Mouse (Mus musculus): Measurements from ENCODE around the gene Des.
A peak's percentile ranks its signal among the peaks of the same experiment; 100 is the strongest.

Des gene

DNA sequence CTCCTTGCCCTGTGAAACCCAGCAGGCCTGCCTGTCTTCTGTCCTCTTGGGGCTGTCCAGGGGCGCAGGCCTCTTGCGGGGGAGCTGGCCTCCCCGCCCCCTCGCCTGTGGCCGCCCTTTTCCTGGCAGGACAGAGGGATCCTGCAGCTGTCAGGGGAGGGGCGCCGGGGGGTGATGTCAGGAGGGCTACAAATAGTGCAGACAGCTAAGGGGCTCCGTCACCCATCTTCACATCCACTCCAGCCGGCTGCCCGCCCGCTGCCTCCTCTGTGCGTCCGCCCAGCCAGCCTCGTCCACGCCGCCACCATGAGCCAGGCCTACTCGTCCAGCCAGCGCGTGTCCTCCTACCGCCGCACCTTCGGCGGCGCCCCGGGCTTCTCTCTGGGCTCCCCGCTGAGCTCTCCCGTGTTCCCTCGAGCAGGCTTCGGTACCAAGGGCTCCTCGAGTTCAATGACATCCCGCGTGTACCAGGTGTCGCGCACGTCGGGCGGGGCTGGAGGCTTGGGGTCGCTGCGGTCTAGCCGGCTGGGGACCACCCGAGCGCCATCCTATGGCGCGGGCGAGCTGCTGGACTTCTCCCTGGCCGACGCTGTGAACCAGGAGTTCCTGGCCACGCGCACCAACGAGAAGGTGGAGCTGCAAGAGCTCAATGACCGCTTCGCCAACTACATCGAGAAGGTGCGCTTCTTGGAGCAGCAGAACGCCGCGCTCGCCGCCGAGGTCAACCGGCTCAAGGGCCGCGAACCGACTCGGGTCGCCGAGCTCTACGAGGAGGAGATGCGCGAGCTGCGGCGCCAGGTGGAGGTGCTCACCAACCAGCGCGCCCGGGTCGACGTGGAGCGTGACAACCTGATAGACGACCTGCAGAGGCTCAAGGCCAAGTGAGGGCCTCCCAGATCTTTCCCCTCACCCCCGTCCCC lies at the start of gene Des:
Des (plus strand) TSS at position 218 of the 920 bp plus-strand sequence.
- peak; percentile 69 for DNase-seq (ENCODE audit: low spot score)

DNA sequence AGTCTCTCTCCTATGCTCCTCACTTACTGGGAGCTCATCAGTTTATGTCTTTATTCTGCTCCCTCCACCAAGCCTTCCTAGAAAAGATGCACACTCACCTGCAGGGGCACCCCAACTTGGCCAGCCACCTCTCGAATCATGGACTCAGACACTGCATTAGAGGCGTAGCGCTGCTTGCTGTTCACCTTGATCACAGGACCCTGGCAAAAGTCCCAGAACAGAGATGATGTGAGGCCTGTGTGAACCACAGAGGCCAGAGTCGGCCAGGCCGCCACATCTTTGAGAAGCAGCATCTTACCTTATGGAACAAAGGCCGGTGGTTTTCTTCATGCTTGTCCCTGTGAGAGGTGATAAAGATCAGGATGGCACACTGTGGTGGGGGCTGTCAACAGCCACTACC lies 48.4 kb upstream of the Des start:
- DNase-seq (ENCODE audit: low spot score): no peak

- DNase-seq (ENCODE audit: low spot score): no peak
Observed at GRCm38 (mm10) chr1:75315011-75315410, 45.1 kb upstream of the Des start.

- no peak for DNase-seq (ENCODE audit: low spot score)
Observed at GRCm38 (mm10) chr1:75315456-75316365, 44.4 kb upstream of the Des start.

DNA sequence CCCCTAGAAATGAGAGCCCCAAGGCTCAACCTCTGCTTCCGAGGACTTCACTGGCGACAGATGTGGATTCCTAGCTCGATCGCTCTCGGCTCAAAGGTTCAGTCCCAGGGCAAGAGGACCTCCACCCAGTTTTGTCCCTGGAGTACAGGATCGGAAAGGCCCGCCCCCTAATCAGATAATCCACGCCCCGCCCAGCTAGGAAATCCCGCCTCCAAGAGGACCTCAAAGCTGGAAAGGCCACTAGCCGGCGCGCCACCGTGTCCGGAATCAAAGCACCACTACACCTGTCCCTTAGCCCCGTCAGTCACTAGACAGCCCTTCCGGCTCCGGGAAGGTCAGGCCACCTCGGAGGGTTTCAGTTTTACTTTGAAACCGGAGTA lies 43.3 kb upstream of the Des start:
- peak; percentile 93 for DNase-seq (ENCODE audit: low spot score)

DNA sequence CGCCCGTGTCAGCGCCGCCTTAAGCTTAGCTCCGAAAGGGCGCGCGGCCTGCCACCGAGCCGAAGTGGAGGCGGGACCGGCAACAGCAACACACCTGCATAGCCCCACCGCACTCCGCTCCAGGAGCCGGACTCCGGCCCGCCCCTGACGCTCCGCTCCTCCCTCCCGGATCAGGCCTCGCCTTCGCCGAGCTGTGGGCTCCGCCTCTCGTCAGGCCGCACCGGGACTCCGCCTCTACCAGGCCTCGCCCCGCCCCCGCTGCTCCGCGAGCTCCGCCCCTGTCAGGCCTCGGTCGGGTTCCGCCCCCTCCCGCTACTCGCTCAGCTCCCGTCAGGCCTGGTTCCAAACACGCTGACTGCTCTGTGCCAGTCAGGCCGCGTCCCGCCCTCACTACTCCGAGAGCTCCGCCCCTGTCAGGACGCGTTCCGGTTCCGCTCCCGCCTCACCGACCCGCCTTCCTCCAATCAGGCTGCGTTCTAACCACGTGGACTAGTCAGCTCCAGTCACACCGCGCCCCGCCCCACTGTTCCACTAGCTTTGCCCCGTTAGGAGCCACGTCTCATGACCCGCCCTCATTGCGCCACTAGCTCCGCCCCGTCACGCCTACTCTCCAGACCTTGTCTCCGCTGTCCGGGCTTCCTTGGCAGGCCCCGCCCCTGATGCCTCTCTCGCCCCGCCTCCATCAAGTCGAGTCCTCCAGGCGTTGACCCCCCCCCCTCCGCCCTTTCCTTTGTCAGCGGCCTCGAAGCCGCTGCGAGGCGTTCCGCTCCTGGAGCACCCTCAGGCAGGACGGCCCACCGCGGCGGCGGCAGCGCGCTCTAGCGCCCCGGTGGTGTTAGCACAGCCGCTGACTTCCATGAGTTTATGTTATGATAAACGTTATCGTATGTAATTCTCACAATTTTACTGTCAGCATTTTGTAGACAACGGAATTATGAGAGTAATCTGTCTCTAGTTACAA lies 42.6 kb upstream of the Des start, which contains the start of gene Dnpep:
Dnpep (minus strand) TSS at position 750 of the 961 bp plus-strand sequence.
- peak; percentile 100 for DNase-seq (ENCODE audit: low spot score)

GRCm38 (mm10) chr1:75318301-75318700 lies 41.8 kb upstream of the Des start:
- DNase-seq (ENCODE audit: low spot score): no peak

DNA sequence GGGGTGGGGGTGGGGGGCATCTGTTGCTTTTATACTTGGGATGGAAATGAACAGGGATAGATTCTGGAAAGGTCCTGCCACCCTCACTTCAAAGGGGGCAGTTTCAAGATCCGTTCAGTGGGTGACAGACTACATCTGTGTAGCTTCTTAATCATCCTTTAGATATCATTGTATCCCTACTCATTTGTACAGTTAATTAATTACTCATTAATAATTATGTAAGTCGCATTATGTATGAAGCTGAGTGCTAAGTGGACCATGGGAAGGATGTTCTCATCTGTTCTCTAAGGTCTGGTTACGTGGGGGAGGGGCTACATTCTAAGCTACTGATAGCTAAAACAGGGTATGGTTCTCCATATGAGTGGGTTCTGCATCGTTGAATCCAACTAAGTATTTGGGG lies 41.4 kb upstream of the Des start:
- no peak for DNase-seq (ENCODE audit: low spot score)

GRCm38 (mm10) chr1:75319166-75319565 lies 41.0 kb upstream of the Des start:
- no peak for DNase-seq (ENCODE audit: low spot score)

DNA sequence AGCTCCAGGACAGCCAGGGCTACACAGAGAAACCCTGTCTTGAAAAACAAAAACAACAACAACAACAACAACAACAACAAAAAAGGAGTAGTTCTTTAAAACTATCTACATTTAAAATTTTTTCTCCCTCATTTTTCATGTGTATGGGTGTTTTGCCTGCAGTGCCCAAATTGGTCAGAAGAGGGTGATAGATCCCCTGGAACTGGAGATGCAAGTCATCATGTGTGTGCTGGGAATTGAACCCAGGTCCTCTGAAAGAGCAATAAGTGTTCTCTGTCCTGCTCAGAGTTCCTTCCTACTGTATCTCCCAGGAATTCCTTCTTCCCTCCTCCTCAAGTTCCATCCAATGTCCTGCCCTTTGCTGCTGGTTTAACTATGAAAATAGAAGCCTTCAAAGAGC lies 32.7 kb upstream of the Des start:
- DNase-seq (ENCODE audit: low spot score): no peak

GRCm38 (mm10) chr1:75331271-75331670 lies 28.9 kb upstream of the Des start:
- no peak for DNase-seq (ENCODE audit: low spot score)

GRCm38 (mm10) chr1:75336461-75336860 lies 23.7 kb upstream of the Des start:
- DNase-seq (ENCODE audit: low spot score): no peak

DNA sequence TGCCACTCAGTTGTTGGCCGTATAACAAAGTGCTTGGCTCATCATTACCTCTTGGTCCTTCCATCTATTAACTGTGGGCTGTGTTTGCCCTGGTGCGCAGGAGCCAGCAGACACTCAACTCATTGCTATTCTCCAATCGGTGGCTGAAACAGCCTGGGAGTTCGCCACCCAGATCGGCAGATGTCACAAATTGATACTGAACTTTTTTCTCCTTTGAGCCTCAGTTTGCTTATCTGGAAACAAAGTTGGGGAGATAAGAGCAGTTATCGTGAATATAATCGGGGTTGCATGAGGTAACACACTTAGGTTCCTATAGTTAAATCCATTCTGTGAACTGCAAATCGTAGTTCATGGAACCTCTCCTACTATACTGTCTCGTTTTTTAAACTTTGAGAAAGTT lies 23.0 kb upstream of the Des start:
- no peak for DNase-seq (ENCODE audit: low spot score)

- peak; percentile 69 for DNase-seq (ENCODE audit: low spot score)
Observed at GRCm38 (mm10) chr1:75338091-75338694, 21.9 kb upstream of the Des start.

- no peak for DNase-seq (ENCODE audit: low spot score)
Observed at GRCm38 (mm10) chr1:75339337-75339736, 20.8 kb upstream of the Des start.

- no peak for DNase-seq (ENCODE audit: low spot score)
Observed at GRCm38 (mm10) chr1:75340519-75340918, 19.6 kb upstream of the Des start.

DNA sequence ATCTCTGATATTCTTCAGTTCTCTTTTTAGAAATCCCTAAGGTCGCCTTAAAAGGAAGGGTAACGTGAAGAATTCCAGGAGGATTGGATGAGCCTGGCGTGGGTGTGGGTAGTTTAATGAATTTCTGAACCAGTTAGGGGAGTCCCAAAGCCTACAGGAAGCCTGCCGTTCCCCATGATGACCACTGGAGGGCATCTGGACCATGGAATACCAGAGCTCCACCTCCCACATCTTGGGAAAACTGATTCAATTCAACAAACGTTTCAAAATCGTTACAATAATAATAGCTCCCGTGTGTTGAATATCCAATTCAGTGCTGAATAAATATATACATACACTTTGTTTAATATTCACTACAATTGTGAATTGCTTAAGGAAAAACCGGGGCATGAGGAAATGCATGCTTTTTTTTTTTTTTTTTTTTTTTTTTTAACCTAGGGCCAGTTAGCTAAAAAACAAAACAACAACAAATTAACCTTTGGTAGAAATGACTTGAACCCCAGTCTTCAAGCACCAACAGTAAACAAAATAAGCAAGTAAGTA lies 17.2 kb upstream of the Des start:
- DNase-seq (ENCODE audit: low spot score): peak; percentile 73

DNA sequence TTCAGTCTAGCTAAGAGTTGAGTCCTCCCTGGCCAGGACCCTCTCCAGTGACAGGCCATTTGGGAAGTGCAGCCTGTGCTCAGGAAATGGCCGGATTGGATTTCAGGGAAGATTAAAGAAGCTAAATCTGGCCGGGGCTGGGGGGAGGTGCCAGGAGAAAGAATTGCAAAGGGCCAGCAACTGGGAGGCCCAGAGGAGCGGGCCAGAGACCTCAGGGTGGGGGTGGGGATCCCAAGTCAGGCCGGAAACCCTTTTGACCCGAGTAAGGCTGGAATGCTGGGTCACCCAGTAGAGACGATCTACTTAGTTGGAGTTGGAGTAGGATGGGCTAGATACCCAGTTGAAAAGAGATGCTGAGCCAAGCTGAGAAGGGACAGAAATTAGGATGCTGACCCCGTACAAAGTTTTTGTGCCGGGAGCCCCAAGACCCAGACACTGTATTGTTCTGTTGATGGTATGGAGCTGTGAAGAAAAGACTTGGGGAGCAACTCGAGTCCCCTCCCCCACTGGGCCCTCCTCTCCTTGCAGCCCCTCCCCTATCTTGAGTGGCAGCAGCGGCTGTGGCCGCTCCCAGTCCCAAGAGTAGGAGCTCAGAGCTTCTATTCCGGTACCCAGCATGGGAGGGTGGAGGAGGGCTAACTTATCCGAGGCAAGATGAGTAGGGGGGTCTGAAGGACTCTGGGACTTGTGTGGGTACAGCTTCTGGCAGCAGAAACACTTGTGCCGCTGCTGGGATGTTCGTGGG lies 15.7 kb upstream of the Des start:
- DNase-seq (ENCODE audit: low spot score): no peak

DNA sequence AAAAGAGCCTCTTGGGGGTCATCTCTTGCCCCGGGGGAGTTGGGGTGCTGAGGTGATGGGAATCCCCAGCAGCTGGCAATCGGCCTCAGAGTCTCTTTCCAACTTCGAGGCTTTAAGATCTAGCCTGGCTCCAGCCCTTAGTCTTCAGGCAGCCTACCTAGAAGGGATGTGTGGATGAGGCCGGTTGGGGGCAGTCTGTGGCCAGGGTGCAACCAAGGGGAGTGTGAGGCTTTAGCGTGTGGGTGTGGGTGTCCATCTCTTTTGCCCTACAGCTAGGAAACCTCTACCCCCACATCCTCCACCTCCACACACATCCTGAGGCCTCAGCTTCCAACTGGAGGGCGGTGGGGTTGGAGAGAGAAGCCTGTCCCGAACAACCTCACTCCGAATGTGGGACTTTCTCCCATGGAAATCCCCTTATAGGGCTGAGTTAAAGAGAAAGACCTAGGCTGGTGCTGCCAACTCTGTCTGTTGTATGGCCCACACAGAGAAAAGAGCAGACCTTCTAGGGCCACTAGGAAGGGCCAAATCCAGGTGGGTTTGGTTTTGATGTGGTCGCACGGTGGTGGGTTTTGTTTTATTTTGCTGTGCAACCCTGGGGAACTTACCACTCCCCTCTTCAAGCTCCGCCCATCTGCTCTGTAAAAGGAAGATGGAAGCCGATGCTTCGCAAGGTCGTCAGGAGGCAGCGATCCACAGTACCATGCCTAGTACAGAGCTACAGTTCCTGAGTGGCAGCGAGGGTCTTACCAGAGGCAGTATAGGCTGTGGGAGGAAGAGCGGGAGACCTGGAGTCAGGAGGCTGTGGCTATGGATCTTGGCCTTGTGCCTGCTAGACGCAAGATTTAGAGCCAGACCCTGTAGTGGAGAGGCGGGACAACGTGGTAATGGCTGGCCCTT lies 14.8 kb upstream of the Des start:
- no peak for DNase-seq (ENCODE audit: low spot score)
